Mouse (Mus musculus): ENCODE measurements at regions not wholly inside any gene's neighbourhood (a gene's known extent, or its start where the extent isn't known, plus 50 kb on each side); places are given as distances from the start of the nearest gene placed in this dataset.

DNA sequence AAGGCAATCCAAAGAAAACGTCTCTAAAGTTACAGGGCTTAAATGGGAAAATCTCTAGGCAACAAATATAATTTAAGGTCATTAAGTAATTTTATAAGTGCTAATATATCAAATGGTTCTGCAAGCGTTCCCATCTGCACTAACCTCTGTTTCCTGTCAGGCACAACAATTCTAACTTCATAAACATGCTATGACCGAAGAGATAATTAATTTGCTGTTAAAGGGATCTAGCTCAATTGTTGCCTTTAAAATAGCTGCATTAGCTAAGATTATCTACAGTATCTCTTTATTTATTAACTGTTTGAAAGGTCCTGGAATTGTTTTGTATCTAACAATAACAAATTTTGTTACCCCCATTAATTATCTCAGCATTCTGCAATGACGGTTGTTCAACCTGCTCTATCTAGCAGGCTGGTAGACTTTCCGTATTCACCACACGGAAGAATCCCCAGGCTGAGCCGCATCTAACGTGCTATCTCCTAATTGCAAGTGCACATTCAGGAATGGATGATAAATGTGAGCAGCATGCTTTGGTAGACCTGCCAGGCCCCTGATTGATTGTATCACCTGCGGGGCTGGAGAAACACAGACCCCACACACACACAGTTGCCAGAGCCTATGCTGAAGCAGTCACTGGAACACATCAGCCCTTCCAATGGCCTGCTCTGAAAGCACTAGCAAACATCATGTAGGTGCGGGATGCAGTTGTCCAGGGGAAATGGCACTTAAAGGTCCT lies 274.4 kb downstream of the Nuak1 start:
- no peak overlapping the region for H3K4me3 ChIP-seq
- H3K4me1 ChIP-seq = peaks cover 6% of the 10 kb centered on the region; the same call in 1 of the 2 replicates
- no peak for DNase-seq (ENCODE audit: low spot score)
- no peaks in the 10 kb centered on the region for H3K36me3 ChIP-seq
- no peak overlapping the region for H3K27ac ChIP-seq
- no peaks in the 10 kb centered on the region for H3K9me3 ChIP-seq
- 69% methylated on average over 10 of the region's 10 CpGs for WGBS
- 0 out of 2 replicates have a peak, but pooled peaks cover 4% of the 10 kb centered on the region for H3K27me3 ChIP-seq (ENCODE audit: insufficient read depth, poor library complexity, severe bottlenecking)

DNA sequence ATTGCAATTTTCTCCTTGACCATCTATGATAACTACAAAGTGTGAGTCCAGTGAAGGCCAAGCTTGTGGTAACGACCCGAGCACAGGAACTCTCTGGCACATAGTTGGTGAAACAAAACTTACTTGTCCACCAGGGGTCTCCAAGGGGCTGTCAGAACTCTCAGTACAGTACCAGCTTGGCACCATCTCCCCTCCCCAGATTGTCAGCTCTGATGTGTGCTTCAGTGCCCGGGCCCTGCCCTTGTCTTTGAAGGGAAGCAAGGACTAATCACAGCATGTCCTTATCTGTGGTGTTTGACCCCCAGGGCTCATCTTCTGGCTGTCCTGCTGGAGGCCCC lies 273.9 kb downstream of the Nuak1 start:
- H3K27ac ChIP-seq = peak overlapping the region; percentile 29; the same call in 1 of the 2 replicates
- no peaks in the 10 kb centered on the region for H3K9me3 ChIP-seq
- no peaks in the 10 kb centered on the region for H3K36me3 ChIP-seq
- H3K27me3 ChIP-seq (ENCODE audit: insufficient read depth, poor library complexity, severe bottlenecking) = 0 out of 2 replicates have a peak, but pooled peaks cover 4% of the 10 kb centered on the region
- peaks cover 6% of the 10 kb centered on the region; the same call in 1 of the 2 replicates for H3K4me1 ChIP-seq
- no peak for DNase-seq (ENCODE audit: low spot score)
- no peak overlapping the region for H3K4me3 ChIP-seq
- WGBS = 43% methylated on average over 3 of the region's 3 CpGs

DNA sequence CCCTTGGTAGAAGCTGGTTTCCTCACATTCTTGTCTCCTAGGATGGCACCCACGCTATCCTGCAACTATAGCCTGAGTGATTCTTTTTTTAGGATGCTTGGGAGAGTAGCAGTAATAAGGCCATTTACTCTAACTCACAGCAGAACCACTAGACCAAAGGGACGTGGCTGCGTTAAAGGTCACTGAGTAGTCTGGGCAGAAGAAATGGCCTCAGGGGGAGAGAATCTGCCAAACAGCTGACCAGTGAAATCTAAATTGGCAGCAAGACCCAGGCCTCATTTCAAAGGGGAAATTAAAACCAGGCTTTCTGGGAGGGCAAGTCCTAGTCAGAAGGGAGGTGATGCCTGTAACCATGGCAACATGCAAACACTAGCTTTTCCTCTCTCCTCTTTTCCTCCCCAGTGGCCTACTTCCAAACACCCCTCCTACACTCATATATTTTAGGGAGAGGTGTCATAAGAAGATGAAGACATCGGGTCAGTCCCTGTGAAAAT lies 267.5 kb downstream of the Nuak1 start:
- no peaks in the 10 kb centered on the region for H3K27me3 ChIP-seq (ENCODE audit: insufficient read depth, poor library complexity, severe bottlenecking)
- H3K9me3 ChIP-seq = no peaks in the 10 kb centered on the region
- H3K36me3 ChIP-seq = no peaks in the 10 kb centered on the region
- DNase-seq (ENCODE audit: low spot score) = no peak
- 60% methylated on average over 4 of the region's 4 CpGs for WGBS
- no peaks in the 10 kb centered on the region for H3K4me1 ChIP-seq
- no peak overlapping the region for H3K4me3 ChIP-seq
- H3K27ac ChIP-seq = no peak overlapping the region

DNA sequence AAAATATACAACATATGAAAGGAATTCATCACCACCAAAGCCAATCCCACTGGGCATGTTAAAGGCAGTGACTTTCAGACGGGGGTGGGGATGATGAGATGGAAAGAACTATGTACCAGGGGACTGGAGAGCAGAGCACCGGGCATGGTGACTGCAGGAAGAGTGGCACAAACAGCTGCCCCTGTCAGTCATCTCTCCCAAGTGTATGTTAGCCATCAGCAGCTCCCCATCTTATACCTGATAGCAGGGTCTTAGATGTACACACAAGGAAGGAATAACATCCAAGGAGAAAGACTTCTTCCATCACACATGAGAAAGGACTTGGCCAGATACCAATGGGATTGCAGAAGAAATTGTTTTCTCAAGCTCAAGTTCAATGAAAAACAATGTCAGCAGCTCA lies 257.2 kb downstream of the Nuak1 start:
- Histone ChIP-seq H3K4me1 (no peaks in the 10 kb centered on the region), H3K9me3 (no peaks in the 10 kb centered on the region), H3K27ac (no peak overlapping the region), H3K36me3 (no peaks in the 10 kb centered on the region), H3K4me3 (no peak overlapping the region), H3K27me3 (ENCODE audit: insufficient read depth, poor library complexity, severe bottlenecking) (no peaks in the 10 kb centered on the region)
- no peak for DNase-seq (ENCODE audit: low spot score)
- whole genome bisulfite sequencing = 80% methylated on average over 2 of the region's 2 CpGs

DNA sequence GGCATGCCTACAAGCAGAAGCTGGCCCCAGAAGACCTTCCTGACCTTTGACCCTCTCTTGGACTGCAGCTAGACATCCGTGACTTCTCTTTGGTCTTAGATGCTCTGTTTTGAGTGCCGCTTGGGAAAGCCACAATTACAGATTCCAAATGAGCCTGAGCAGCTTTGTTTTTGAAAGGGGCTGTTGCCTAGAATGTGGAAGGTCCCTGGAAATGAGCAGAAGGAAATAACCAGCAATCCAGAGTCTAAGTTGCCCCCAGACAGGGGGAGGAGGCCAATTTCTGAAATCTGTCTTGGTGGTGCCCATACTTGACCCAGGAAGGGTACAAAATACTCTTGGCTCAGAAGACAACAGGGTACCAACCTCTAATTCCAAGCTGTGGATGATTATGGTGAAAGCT lies 253.9 kb downstream of the Nuak1 start:
- Histone ChIP-seq H3K4me3 (no peak overlapping the region), H3K36me3 (no peaks in the 10 kb centered on the region), H3K27me3 (ENCODE audit: insufficient read depth, poor library complexity, severe bottlenecking) (no peaks in the 10 kb centered on the region), H3K9me3 (no peaks in the 10 kb centered on the region), H3K27ac (no peak overlapping the region), H3K4me1 (no peaks in the 10 kb centered on the region)
- 72% methylated on average over 2 of the region's 2 CpGs for WGBS
- DNase-seq (ENCODE audit: low spot score) = peak; percentile 58

DNA sequence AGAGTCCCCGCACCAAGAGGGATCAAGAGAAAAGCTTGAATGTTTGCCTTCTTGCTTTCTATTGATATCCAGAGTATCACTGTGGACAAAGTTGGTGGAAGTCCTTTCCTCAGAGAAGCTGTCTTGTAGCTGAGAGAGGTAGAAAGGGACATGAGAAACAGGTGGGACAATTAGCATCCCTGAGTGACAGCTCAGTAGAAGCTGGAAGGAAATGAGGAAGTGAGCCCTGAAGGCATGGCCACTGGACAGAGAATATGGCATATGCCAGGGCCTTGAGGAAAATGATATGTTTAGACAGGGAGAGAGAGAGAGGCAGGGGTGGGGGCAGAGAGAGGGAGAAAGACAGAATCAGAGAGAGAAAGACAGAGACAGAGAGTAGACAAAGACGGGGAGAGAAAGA lies 241.4 kb downstream of the Nuak1 start:
- no peaks in the 10 kb centered on the region for H3K36me3 ChIP-seq
- H3K27ac ChIP-seq = no peak overlapping the region
- DNase-seq (ENCODE audit: low spot score) = no peak
- 82% methylated on average over 2 of the region's 2 CpGs for WGBS
- no peaks in the 10 kb centered on the region for H3K27me3 ChIP-seq (ENCODE audit: insufficient read depth, poor library complexity, severe bottlenecking)
- H3K4me3 ChIP-seq = no peak overlapping the region
- no peaks in the 10 kb centered on the region for H3K9me3 ChIP-seq
- H3K4me1 ChIP-seq = peaks cover 13% of the 10 kb centered on the region; the same call in 1 of the 2 replicates

DNA sequence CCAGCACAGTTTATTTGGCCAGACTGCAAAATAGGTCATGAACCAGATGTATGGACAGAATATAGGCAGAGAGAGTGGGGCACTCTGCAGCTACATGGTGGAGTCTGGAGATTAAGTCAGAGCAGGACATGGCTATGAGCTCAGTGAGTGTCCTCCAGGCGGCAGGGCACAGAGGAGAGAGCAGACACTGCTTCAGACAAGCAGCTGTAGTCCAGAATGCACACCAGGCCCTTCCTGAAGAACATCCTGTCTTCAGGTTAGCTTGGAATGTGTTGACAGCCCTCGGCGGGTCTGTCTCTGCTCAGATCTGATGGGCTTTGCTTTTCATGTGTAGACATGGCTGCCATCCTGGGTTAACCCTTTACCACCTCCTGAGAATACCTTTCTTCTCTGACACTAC lies 238.6 kb downstream of the Nuak1 start:
- DNase-seq (ENCODE audit: low spot score) = peak; percentile 86
- Histone ChIP-seq H3K4me1 (peaks cover 13% of the 10 kb centered on the region; the same call in 1 of the 2 replicates), H3K36me3 (no peaks in the 10 kb centered on the region), H3K27me3 (ENCODE audit: insufficient read depth, poor library complexity, severe bottlenecking) (no peaks in the 10 kb centered on the region), H3K4me3 (no peak overlapping the region), H3K27ac (peak overlapping the region; percentile 47), H3K9me3 (no peaks in the 10 kb centered on the region)
- WGBS = 13% methylated on average over 3 of the region's 3 CpGs

DNA sequence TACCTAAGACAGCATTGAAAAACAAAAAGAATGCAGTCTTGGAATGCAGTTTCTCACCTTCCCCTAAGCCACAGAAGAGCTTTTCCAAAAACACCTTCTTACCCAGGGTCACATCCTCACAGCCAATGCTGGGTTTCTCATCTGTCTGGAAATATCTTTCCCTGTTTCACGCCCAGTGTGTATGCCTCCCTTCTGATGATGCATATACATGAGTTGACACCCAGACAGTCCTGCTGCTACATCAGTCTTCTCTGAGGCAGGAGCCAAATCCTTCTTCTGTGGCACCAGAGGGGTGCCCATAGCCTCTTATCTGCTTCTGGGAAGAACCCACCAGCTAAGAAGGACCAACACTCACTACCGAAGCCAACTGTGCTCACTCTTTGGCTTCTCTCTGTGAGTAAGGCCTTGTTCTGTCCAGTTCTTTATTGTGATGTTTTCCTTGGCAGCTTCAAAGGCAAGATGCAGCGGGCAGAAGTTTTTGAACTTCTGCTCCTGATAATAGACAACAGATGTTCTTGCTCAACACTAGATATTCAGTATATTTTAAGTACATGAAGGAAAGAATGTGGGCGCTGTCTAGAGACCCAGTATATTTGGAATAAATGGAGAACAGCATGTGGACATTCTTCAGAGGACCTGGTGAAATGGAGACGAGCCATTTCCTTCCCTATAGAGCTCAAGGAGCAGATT lies 228.2 kb downstream of the Nuak1 start:
- 63% methylated on average over 5 of the region's 5 CpGs for WGBS
- Histone ChIP-seq H3K27me3 (ENCODE audit: insufficient read depth, poor library complexity, severe bottlenecking) (no peaks in the 10 kb centered on the region), H3K4me3 (no peak overlapping the region), H3K27ac (no peak overlapping the region), H3K36me3 (no peaks in the 10 kb centered on the region), H3K9me3 (no peaks in the 10 kb centered on the region), H3K4me1 (peaks cover 3% of the 10 kb centered on the region; the same call in 1 of the 2 replicates)
- DNase-seq (ENCODE audit: low spot score) = no peak

DNA sequence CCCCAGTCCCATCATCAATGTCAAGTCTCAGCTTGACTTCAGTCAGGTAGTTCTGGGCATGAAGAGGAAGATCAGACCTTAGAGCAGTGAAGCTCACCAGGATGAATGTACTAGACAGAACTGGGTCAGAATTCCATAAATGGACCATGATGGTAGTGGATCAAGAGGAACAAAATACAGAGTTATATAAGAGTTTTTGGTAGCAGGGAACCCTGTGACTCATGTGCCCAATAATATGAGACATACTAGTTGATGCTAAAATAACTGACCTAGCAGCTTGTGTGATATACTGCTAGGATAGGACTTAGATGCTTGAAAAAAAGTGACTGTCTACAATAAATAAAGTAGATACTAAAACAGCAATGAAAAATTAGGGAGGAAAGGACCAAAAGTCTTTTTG lies 225.6 kb downstream of the Nuak1 start:
- Histone ChIP-seq H3K9me3 (no peaks in the 10 kb centered on the region), H3K27ac (no peak overlapping the region)

DNA sequence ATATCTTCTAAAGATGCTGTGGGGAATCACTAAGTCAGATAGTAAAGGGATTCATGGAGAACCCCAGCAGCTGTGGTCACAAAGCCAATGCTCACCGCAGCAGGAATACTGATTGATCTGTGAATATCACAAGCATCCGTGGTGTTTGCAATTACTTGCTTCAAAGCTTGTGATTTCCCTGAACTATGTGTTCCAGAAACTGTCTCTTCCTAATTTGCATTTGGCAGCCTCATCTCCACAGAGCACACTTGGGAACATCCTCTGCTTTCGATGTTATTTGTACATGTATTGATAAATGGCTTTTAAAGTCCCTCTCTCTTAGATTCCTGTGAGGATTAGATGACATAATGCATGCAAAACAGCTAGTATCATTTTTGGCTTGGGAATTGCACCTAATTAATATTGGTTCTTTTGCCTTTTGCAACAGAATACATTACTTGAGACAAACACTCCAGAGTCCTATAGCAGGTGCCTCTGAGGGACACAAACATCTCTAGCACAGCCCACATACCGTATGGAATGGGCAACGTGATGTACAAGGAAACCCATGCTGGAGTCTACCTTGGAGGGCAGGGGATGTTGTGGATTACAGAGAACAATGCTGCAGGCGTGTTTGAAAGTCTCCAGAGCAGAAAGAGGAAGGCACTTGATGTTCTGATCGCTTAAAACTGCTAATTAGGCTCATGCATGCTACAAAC lies 211.0 kb downstream of the Nuak1 start:
- Histone ChIP-seq H3K9me3 (no peaks in the 10 kb centered on the region), H3K36me3 (no peaks in the 10 kb centered on the region), H3K4me1 (peaks cover 12% of the 10 kb centered on the region), H3K27ac (peak overlapping the region; percentile 86), H3K4me3 (no peak overlapping the region), H3K27me3 (ENCODE audit: insufficient read depth, poor library complexity, severe bottlenecking) (no peaks in the 10 kb centered on the region)
- no peak for DNase-seq (ENCODE audit: low spot score)
- 73% methylated on average over 7 of the region's 7 CpGs for WGBS

More for the DNA sequence above, 225.6 kb downstream of the Nuak1 start:
- Histone ChIP-seq H3K27me3 (ENCODE audit: insufficient read depth, poor library complexity, severe bottlenecking) (no peaks in the 10 kb centered on the region), H3K4me1 (peaks cover 3% of the 10 kb centered on the region; the same call in 1 of the 2 replicates), H3K4me3 (no peak overlapping the region), H3K36me3 (no peaks in the 10 kb centered on the region)
- DNase-seq (ENCODE audit: low spot score) = no peak

DNA sequence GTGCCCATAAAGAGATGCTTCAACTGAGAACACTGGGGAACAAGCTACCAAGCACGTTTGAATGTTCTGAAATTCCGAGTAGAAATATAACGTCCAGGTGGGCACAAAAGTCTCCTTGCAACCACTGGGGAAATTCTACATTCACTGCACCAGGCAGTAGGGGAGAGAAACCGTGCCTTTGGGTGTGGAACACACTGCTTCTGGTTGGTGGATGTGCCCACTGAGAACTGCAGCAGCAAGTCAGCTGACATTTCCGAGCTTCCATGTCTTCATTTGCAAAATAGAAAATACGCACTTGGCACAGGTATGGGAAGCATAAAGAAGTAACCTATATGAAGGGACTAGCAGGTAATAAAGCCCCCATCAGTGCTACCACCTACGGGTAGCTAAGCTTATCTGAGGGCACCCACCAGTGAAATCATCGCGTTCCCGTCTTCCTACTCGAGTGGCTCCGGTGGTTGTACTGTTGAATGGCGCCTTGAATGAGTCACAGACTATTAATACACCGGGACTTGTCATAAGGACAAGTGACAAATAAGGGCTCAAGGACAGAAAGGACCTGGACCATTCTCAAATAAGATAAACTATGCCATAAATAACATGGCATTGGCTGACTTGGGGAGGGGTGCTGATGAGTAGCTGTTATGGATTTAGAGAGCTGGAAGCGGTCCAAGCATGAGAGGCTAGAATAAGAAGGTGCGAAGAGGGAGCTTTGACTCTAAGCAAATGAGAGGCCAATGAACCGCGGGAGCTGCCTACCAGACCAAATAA lies 210.2 kb downstream of the Nuak1 start:
- H3K36me3 ChIP-seq = no peaks in the 10 kb centered on the region
- no peaks in the 10 kb centered on the region for H3K27me3 ChIP-seq (ENCODE audit: insufficient read depth, poor library complexity, severe bottlenecking)
- 57% methylated on average over 18 of the region's 18 CpGs for WGBS
- H3K4me1 ChIP-seq = peaks cover 12% of the 10 kb centered on the region
- peak overlapping the region; percentile 22; the same call in 1 of the 2 replicates for H3K4me3 ChIP-seq
- H3K9me3 ChIP-seq = no peaks in the 10 kb centered on the region
- DNase-seq (ENCODE audit: low spot score) = peak; percentile 86
- peak overlapping the region; percentile 86 for H3K27ac ChIP-seq

DNA sequence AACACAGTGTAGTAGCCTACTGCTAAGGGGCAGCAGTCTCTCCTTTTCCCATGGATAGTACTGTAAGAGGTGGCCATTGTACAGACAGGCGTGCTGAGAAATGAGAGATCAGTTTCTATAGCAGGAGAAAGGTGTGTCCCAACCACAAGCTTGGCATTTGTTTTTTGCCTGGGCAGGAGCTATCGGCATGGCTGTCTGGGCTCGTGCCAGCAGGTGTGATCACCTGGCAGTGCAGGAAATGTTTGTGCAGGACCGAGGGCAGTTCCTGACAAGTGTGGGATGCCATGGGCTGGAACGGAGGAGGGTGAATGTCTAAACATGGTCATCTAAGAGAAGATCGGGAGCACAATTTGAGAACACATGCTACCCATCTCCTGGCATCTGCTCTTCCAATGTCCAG lies 205.4 kb downstream of the Nuak1 start:
- DNase-seq (ENCODE audit: low spot score) = peak; percentile 48
- Histone ChIP-seq H3K36me3 (no peaks in the 10 kb centered on the region), H3K27me3 (ENCODE audit: insufficient read depth, poor library complexity, severe bottlenecking) (no peaks in the 10 kb centered on the region), H3K27ac (no peak overlapping the region), H3K9me3 (no peaks in the 10 kb centered on the region), H3K4me1 (peaks cover 1% of the 10 kb centered on the region), H3K4me3 (no peak overlapping the region)
- WGBS = 89% methylated on average over 6 of the region's 6 CpGs

Measured in heart, embryonic 10.5 days (tissue).